Mouse (Mus musculus) left cerebral cortex, adult 2 months (tissue): Measurements from ENCODE around the gene Xiap. TPM values are rescaled to one million over a fixed set of nuclear protein-coding genes. Genes with fewer than 3 reads are reported as not detected.
"Not testable (repeated sequence)": the region's sequence is repeated elsewhere in the genome, so short reads cannot be mapped to it uniquely, and the experiment has no call there.

Experiments used
- DNase-seq, 2 experiments: peaks; one replicate each; pipeline ENCODE4 v3.0.0; 2021 to 2022; ENCODE audit warnings: low spot score in 2 of 2, mixed read lengths in 1 of 2; ENCODE audit errors: extremely low spot score in 1 of 2
- H3K27ac ChIP-seq: fragments of 200-600 bp; 2 replicates; pipeline ENCODE4 v1.8.1; 2022
- H3K4me3 ChIP-seq: fragments of 200-600 bp; 2 replicates; pipeline ENCODE4 v1.8.1; 2022
- CTCF ChIP-seq: fragments of 200-600 bp; IDR thresholded peaks from 2 replicates; pipeline ENCODE4 v1.8.1; 2022; ENCODE audit warnings: antibody characterized with exemption, mild to moderate bottlenecking, moderate library complexity
- intact Hi-C: fragments of 180-260 bp; cut with DNase I; formaldehyde crosslinking; loops from one replicate; pipeline ENCODE4 v1.15.1; 2025
- long read RNA-seq, 2 experiments: library from polyadenylated mRNA; stranded (forward); transcript quantifications; one replicate each; pipeline ENCODE4 v2.0.0; 2021; ENCODE audit warnings: borderline mapping rate in 2 of 2
- total RNA-seq, 2 experiments: library from RNA; stranded (reverse); gene quantifications; 2 replicates each; pipeline ENCODE4 v1.2.3; 2021

Xiap gene
- 10 to 100 TPM; 54.9 to 58.8 TPM for total RNA-seq
- long read RNA-seq, experiment 1, full-length matches to known transcripts: 2 of 16 reads
- long read RNA-seq, experiment 1, partial matches to known transcripts: 3 of 16 reads
- long read RNA-seq, experiment 1, other reads (novel, unspliced or antisense): 11 of 16 reads
- long read RNA-seq, experiment 2, full-length matches to known transcripts: 1 of 11 reads
- long read RNA-seq, experiment 2, partial matches to known transcripts: 0 of 11 reads
- long read RNA-seq, experiment 2, other reads (novel, unspliced or antisense): 10 of 11 reads

DNA sequence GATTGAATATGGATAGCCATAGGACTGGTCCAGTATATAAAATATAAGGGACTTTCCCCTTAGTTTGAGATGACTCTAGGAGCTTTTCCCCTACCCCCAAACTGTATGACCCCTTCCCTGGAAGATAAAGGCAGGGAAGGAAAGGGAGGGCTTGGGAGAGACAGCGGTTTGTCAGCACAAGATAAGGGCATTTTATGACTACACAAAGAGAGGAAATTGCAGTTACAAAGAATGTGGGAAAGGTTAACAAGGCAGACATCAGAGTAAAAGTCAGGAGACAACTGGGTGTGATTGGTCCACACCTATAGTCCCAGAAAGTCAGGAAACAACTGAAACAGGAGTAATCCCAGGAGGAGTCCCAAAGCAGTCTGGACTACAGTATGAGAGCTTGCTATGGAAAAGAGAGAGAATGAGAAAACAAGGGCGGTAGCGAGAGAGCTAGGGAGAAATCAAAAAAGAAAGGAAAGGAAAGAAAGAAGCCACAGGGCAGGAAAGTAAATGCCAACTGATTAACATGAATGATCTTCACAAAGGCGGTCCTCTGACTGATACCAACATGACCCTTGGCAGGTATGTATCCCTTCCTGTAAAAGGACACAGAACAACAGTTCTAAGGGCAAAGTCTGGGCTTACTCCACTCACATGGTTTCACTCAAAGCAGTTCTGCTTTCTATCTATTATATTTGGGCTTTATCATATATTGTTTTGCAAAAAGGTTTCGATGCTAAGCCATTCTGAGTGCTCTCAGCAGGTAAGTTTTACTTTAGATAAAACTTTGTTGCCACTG, at the start of gene Xiap:
Gene Xiap, plus strand, starts transcription at position 398 of the 787 bp plus-strand sequence.
- Histone ChIP-seq H3K27ac (no peak within 1 kb of the TSS), H3K4me3 (no peak within 1 kb of the TSS)
- TF ChIP-seq CTCF: no peak
- no peak for DNase-seq
- intact Hi-C loops: no loop called here

- H3K27ac ChIP-seq: no peak overlapping the region
- no peak for TF ChIP-seq CTCF
- no peak overlapping the region for H3K4me3 ChIP-seq
- DNase-seq: no peak
- intact Hi-C loops: no loop called here
These were observed 46.7 kb upstream of the Xiap start for GRCm38 (mm10) chrX:42012677-42013208.

DNA sequence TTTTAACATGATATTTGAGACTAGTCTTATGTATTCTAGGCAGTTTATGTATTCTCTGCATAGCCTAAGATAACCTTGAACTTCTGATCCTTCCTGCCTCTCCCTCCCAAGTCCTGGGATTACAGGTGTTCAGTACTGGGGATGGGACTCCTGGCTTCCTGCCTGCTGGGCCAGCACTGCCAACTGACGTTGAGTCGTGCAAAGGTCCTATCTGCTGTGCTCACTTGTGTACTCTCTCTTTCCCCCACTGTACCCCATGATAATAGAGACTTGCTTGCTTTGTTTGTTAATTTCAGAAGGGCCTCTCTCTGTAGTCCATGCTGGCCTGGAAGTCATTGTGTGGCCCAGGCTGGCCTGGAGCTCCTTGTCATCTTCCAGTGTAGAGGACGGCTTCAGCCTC, 45.7 kb upstream of the Xiap start:
- intact Hi-C loops: no loop called here
- TF ChIP-seq CTCF: no peak
- no peak overlapping the region for H3K4me3 ChIP-seq
- no peak for DNase-seq
- no peak overlapping the region for H3K27ac ChIP-seq

DNA sequence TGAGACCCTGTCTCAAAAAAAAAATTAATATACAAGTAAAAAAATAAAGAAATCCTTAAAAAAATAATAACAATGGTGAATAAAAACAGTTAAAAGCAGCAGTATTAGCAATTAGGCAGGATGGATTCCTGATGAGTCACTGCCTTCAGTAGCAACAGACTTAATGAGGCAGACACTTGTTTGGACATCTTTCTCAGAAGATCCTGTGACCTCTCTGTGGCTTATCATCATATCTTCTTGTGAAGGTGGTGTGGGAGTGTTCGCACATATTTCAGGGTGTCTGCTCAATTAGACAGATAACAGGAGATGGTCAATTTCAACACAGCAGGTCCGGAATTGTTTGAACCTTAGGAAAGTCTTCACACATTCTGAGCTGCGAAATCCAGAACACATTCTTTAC, 45.0 kb upstream of the Xiap start:
- TF ChIP-seq CTCF: no peak
- Histone ChIP-seq H3K27ac (no peak overlapping the region), H3K4me3 (no peak overlapping the region)
- intact Hi-C loops: no loop called here
- DNase-seq: no peak

GRCm38 (mm10) chrX:42018030-42018429, 41.4 kb upstream of the Xiap start:
- DNase-seq: no peak

GRCm38 (mm10) chrX:42019441-42019840, 40.0 kb upstream of the Xiap start:
- no peak overlapping the region for H3K27ac ChIP-seq
- DNase-seq: no peak
- TF ChIP-seq CTCF: no peak
- no peak overlapping the region for H3K4me3 ChIP-seq
- intact Hi-C loops: no loop called here

More at GRCm38 (mm10) chrX:42018030-42018429, 41.4 kb upstream of the Xiap start:
- no peak overlapping the region for H3K27ac ChIP-seq
- no peak overlapping the region for H3K4me3 ChIP-seq
- intact Hi-C loops: no loop called here
- TF ChIP-seq CTCF: peak; percentile 6

DNA sequence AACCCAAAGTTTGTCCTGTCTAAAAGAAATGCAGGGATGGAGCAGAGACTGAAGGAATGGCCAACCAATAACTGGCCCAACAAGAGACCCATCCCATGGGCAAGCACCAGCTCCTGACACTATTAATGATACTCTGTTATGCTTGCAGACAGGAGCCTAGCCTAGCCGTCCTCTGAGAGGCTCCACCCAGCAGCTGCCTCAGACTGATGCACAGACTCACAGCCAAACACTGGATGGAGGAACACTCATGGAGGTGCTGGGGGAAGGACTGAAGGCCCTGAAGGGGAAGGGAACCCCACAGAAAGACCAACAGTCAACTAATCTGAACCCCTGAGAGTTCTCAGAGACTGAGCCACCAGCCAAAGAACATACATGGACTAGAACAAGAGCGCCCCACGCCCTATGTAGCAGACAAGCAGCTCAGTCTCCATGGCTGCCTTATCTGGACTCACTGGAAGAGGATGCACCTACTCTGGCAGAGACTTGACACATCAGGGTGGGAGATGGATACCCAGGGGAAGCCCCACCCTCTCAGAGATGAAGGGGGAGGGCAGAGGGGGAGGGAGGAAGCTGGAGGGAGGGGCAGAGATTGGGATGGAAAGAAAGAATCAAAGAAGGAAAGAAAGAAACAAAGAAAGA, 33.6 kb upstream of the Xiap start:
- intact Hi-C loops: loop anchor here (2.0 kb wide), 1 partner anchor 15 kb away; no protein-coding TSS in a partner anchor

DNA sequence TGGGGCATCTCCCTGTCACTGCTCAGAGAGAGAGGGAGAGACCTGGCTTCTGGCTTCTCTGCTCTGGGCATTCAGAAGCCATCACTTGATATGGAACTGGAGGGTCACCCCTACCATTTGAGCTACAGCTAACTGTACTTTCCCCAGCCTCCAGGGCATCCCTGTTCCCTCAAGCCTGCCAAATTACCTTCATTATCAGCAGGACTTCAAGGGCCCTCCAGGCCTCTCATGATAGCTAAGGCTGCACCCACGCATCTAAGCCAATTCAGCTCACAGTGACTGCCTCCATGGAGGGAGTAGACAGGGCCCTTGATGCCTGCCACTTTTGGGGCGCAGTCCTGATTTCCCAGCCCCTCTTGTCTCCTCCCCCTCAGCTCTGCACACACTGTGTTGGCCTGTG, 32.5 kb upstream of the Xiap start:
- intact Hi-C loops: loop anchor here (1.0 kb wide), 1 partner anchor 23 kb away; no protein-coding TSS in a partner anchor
- not testable (repeated sequence) for H3K27ac ChIP-seq, H3K4me3 ChIP-seq, DNase-seq

More for the DNA sequence above, 33.6 kb upstream of the Xiap start:
- DNase-seq, H3K27ac ChIP-seq, H3K4me3 ChIP-seq: not testable (repeated sequence)

DNA sequence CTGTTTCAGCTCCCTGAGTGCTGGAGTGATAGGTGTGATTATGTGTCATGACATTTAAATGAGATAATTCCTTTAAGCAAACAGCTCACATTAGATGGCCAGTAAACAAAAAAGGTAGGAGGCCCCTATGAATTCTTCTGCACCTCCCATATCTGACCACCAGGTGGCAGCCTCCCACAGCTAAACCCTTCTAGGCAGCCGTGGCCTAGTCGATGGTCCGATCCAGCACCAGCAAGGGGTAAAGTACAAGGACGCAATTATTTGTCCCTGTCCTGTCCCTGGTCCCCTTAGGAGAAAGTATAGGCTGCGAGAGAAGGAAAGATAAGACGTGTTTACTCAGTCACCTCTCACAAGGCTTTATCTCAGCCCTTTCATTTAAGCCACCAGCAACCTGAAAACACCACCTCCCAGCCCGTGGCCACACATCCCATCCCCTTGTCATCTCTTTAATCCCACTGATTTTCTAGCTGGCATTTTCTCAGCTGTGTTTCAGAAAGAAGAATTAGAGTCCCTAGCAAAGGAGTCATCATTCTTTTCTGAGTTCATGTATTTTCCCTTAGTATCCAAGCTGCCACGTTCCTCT, 26.3 kb upstream of the Xiap start:
- H3K27ac ChIP-seq: no peak overlapping the region
- TF ChIP-seq CTCF: peak; percentile 84
- DNase-seq: peak; percentile 47 to 67

GRCm38 (mm10) chrX:42033911-42034310, 25.6 kb upstream of the Xiap start:
- intact Hi-C loops: loop anchor here (1.0 to 5.0 kb wide), 3 partner anchors 33 to 193 kb away; no protein-coding TSS in a partner anchor
- DNase-seq: no peak
- no peak for TF ChIP-seq CTCF
- Histone ChIP-seq H3K27ac (no peak overlapping the region), H3K4me3 (no peak overlapping the region)

More for the DNA sequence above, 26.3 kb upstream of the Xiap start:
- intact Hi-C loops: loop anchor here (1.0 to 5.0 kb wide), 3 partner anchors 34 to 194 kb away; no protein-coding TSS in a partner anchor
- no peak overlapping the region for H3K4me3 ChIP-seq

- DNase-seq: no peak
- no peak; the same call in none of the 2 replicates for TF ChIP-seq CTCF
- intact Hi-C loops: no loop called here
- H3K27ac ChIP-seq: no peak overlapping the region
- H3K4me3 ChIP-seq: no peak overlapping the region
These were observed 20.0 kb upstream of the Xiap start for GRCm38 (mm10) chrX:42039481-42039880.

DNA sequence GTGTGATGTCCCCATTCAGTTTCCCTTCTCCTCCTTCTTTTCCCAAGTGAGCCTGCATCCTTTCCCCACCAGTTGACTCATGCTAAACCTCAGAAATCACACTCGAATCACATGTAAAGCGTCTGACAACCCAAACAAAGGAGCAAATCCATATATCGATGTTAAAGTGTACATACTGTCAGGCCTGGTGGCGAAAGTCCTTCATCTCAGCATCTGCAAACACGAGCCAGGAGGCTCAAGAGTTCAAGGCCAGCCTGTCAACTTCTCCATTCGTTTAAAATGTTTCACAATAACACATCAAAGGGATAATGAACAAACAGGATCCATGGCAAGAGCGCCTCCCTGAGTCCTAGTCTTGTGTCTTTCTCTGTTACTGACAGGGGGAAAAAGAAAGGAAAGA, 14.5 kb upstream of the Xiap start:
- no peak for TF ChIP-seq CTCF
- no peak for DNase-seq
- Histone ChIP-seq H3K27ac (no peak overlapping the region), H3K4me3 (no peak overlapping the region)
- intact Hi-C loops: no loop called here
